Mouse (Mus musculus): Measurements from ENCODE around the gene Ilvbl.

GRCm38 (mm10) chr10:78575690-78576089, 1.5 kb downstream of the Ilvbl start:
- TF ChIP-seq GATA1 (IDR thresholded peaks at IDR 0.05; ENCODE audit: borderline replicate concordance, low read length) (no peak), FLI1 (IDR thresholded peaks at IDR 0.05; ENCODE audit: low read length) (no peak)

Measured in megakaryocyte, embryonic 14.5 days (primary cell).